7 mouse cellular contexts compared by ENCODE assay signal in the genomic region with DNA sequence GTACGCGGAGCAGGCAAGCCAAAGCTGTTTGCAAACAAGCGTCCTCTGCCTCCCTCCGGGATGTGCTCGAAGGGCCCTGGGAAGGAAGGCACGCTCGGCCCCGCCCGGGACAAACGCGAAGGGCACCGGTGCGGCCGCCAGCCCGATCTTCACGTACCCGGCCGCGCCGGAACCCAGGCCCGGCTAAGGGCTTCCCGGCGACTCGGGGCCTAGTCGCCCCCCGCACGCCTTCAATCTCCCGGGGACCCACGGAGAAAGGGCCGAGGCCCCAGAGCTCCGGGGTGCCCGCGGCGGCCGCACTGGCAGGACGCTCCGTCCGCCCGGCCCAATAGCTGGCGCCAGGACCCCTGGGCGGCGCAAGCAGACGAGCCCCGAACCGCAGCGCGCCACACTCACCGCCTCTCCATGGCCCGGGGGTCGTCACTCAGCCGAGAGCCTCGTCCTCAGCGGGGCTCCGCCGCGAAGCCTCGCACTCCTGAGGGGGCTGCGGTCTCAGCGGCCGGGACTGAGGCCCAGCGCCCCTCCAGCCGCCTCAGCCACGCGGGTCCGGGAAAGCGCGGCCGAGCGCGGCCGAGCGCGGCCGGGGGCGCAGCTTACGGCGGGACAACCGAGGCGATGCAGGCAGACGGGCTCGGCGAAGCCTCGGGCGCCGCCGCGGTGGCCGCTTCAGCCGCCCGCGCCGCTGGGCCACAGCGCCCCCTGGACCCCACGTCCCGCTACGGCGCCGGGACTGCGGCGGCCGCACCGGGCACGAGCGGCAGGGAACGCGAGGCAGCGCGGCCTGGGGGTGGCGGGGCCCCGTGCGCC. TPM values are rescaled to one million over a fixed set of nuclear protein-coding genes. Genes with fewer than 3 reads are reported as not detected.
DNase-seq lines count a peak whose midpoint lies in the region; ATAC-seq and TF ChIP-seq lines count a peak whose summit lies in the region.

A gene (minus strand): TSS at position 742 of the 807 bp plus-strand sequence.

- peak within 1 kb of the TSS; percentile 83 for H3K4me3 ChIP-seq in embryonic facial prominence, embryonic 10.5 days
- H3K4me3 ChIP-seq in heart, adult 2 months = peak within 1 kb of the TSS; percentile 95
- H3K4me3 ChIP-seq in kidney, adult 2 months (ENCODE audit: insufficient read depth, low read depth, low read length) = peak within 1 kb of the TSS; percentile 68
- peak within 1 kb of the TSS; percentile 80 for H3K4me3 ChIP-seq in limb, embryonic 14.5 days (replicated peaks; ENCODE audit: low read length)
- peak within 1 kb of the TSS; percentile 80 for H3K4me3 ChIP-seq in midbrain, embryonic 15.5 days

- no peaks in the 10 kb centered on the region for H3K36me3 ChIP-seq in embryonic facial prominence, embryonic 10.5 days (replicated peaks)
- H3K36me3 ChIP-seq in heart, adult 2 months (ENCODE audit: control insufficient read depth, insufficient read depth, low read length) = peaks cover 5% of the 10 kb centered on the region; the same call in 1 of the 2 replicates
- H3K36me3 ChIP-seq in kidney, adult 2 months (ENCODE audit: control insufficient read depth, insufficient read depth, low read length) = no peaks in the 10 kb centered on the region
- H3K36me3 ChIP-seq in limb, embryonic 14.5 days (ENCODE audit: control insufficient read depth, insufficient read depth, low read length) = no peaks in the 10 kb centered on the region
- no peaks in the 10 kb centered on the region for H3K36me3 ChIP-seq in midbrain, embryonic 15.5 days (replicated peaks)

- WGBS in embryonic facial prominence, embryonic 10.5 days = under 1% methylated on average over 111 of the region's 111 CpGs
- WGBS in heart, adult 2 months = under 1% methylated on average over 107 of the region's 111 CpGs
- WGBS in kidney, adult 2 months = under 1% methylated on average over 108 of the region's 111 CpGs
- WGBS in limb, embryonic 14.5 days = 0% methylated on average over 41 of the region's 111 CpGs
- 0% methylated on average over 93 of the region's 111 CpGs for WGBS in midbrain, embryonic 15.5 days

- H3K27ac ChIP-seq in embryonic facial prominence, embryonic 10.5 days (replicated peaks) = peak within 1 kb of the TSS; percentile 99
- peak within 1 kb of the TSS; percentile 96 for H3K27ac ChIP-seq in heart, adult 2 months
- H3K27ac ChIP-seq in kidney, adult 2 months (ENCODE audit: insufficient read depth, low read depth, low read length) = peak within 1 kb of the TSS; percentile 88
- H3K27ac ChIP-seq in limb, embryonic 14.5 days (replicated peaks; ENCODE audit: low read depth, low read length) = peak within 1 kb of the TSS; percentile 98
- peak within 1 kb of the TSS; percentile 96 for H3K27ac ChIP-seq in midbrain, embryonic 15.5 days

- H3K27me3 ChIP-seq in embryonic facial prominence, embryonic 10.5 days (replicated peaks; ENCODE audit: low read depth, poor library complexity, severe bottlenecking) = no peaks in the 10 kb centered on the region
- H3K27me3 ChIP-seq in heart, adult 2 months (ENCODE audit: control insufficient read depth, insufficient read depth, low read length) = no peaks in the 10 kb centered on the region
- no peaks in the 10 kb centered on the region for H3K27me3 ChIP-seq in kidney, adult 2 months (replicated peaks; ENCODE audit: control insufficient read depth, insufficient read depth, low read length)
- H3K27me3 ChIP-seq in limb, embryonic 14.5 days (ENCODE audit: control insufficient read depth, insufficient read depth, low read length) = no peaks in the 10 kb centered on the region
- no peaks in the 10 kb centered on the region for H3K27me3 ChIP-seq in midbrain, embryonic 15.5 days (replicated peaks)

- H3K79me2 ChIP-seq in heart, adult 2 months (replicated peaks; ENCODE audit: control insufficient read depth, insufficient read depth, low read length) = no peaks in the 10 kb centered on the region; the same call in 1 of the 2 replicates

- H3K9me3 ChIP-seq in embryonic facial prominence, embryonic 10.5 days = no peaks in the 10 kb centered on the region
- no peaks in the 10 kb centered on the region for H3K9me3 ChIP-seq in limb, embryonic 14.5 days (ENCODE audit: control insufficient read depth, low read length)
- no peaks in the 10 kb centered on the region for H3K9me3 ChIP-seq in midbrain, embryonic 15.5 days

- peak; percentile 90 for ATAC-seq in limb, embryonic 14.5 days (ENCODE audit: low FRiP score, low read depth)
- ATAC-seq in midbrain, embryonic 15.5 days (replicated peaks) = peak; percentile 93

- DNase-seq in adrenal gland, postnatal 25 days = peak; percentile 89
- peak; percentile 87 for DNase-seq in embryonic facial prominence, embryonic 10.5 days (ENCODE audit: low spot score)
- DNase-seq in heart, adult 2 months = peak; percentile 91 to 94
- DNase-seq in kidney, adult 2 months = peak; percentile 85
- DNase-seq in limb, embryonic 14.5 days (ENCODE audit: low spot score) = peak; percentile 64
- DNase-seq in spleen, adult 18-20 months = peak; percentile 50 to 77

- intact Hi-C loops in heart, adult 2 months (cut with DNase I) = loop anchor here (2.0 to 5.0 kb wide), 2 partner anchors 53 to 83 kb away; a partner anchor contains a TSS

- H3K4me2 ChIP-seq in limb, embryonic 14.5 days (replicated peaks; ENCODE audit: low read depth, low read length, severe bottlenecking) = peak within 1 kb of the TSS; percentile 54
- H3K4me2 ChIP-seq in midbrain, embryonic 15.5 days = peak within 1 kb of the TSS; percentile 58

- H3K4me1 ChIP-seq in embryonic facial prominence, embryonic 10.5 days = peaks cover 12% of the 10 kb centered on the region
- no peaks in the 10 kb centered on the region; the same call in none of the 2 replicates for H3K4me1 ChIP-seq in heart, adult 2 months (ENCODE audit: control insufficient read depth, insufficient read depth, low read length)
- peaks cover 7% of the 10 kb centered on the region; the same call in 1 of the 2 replicates for H3K4me1 ChIP-seq in kidney, adult 2 months (ENCODE audit: control insufficient read depth, insufficient read depth, low read length)
- 0 out of 2 replicates have a peak, but pooled peaks cover 3% of the 10 kb centered on the region for H3K4me1 ChIP-seq in limb, embryonic 14.5 days (ENCODE audit: control insufficient read depth, insufficient read depth, low read length)
- H3K4me1 ChIP-seq in midbrain, embryonic 15.5 days = peaks cover 5% of the 10 kb centered on the region

- no peak for TF ChIP-seq EP300 in heart, adult 2 months (IDR thresholded peaks at IDR 0.05; ENCODE audit: insufficient read depth, low read depth, low read length)

- peak within 1 kb of the TSS; percentile 91 for H3K9ac ChIP-seq in heart, adult 2 months (ENCODE audit: low read depth, low read length)
- H3K9ac ChIP-seq in limb, embryonic 14.5 days (ENCODE audit: low read depth, low read length, severe bottlenecking) = peak within 1 kb of the TSS; percentile 99
- H3K9ac ChIP-seq in midbrain, embryonic 15.5 days = peak within 1 kb of the TSS; percentile 94

- 0 out of 2 replicates have a peak, but pooled peaks have one; percentile 2 for TF ChIP-seq POLR2A in heart, adult 2 months (IDR thresholded peaks at IDR 0.05; ENCODE audit: insufficient read depth, low read depth, low read length)
- TF ChIP-seq POLR2A in kidney, adult 2 months (IDR thresholded peaks at IDR 0.05; ENCODE audit: low read depth, low read length) = no peak
- 0 out of 2 replicates have a peak, but pooled peaks have one; percentile 32 for TF ChIP-seq POLR2A in limb, embryonic 14.5 days (IDR thresholded peaks at IDR 0.05; ENCODE audit: borderline replicate concordance, extremely low read depth, insufficient read depth, insufficient read length)

- TF ChIP-seq CTCF in heart, adult 2 months (IDR thresholded peaks at IDR 0.05) = peak; percentile 70
- peak; percentile 56 for TF ChIP-seq CTCF in kidney, adult 2 months (conservative IDR thresholded peaks at IDR 0.05; ENCODE audit: insufficient read depth, insufficient read length, low read depth, low read length)

RNA-seq across cellular contexts. Expression of the gene that starts here (rescaled TPM):
- 31.5 and 31.6 TPM in 2 replicates for total RNA-seq in adrenal gland, postnatal 25 days (2021)
- 4.2 and 4.6 TPM in 2 replicates for polyA plus RNA-seq in embryonic facial prominence, embryonic 10.5 days (2016; fragmentation: Nextera tagmentation; extraction: Ambion mirVana)
- total RNA-seq in heart, adult 2 months (2021) = 10 to 100 TPM; 25.2 to 29.9 TPM
- 5.1 and 8.4 TPM in 2 replicates for polyA plus RNA-seq in heart, adult 2 months (2012; rRNA removed)
- 5.2 and 6.5 TPM in 2 replicates for polyA plus RNA-seq in kidney, adult 2 months (2012; rRNA removed)
- 8.2 and 9.6 TPM in 2 replicates for polyA plus RNA-seq in limb, embryonic 14.5 days (2012; rRNA removed)
- polyA plus RNA-seq in limb, embryonic 14.5 days (2014; fragmentation: Nextera tagmentation; extraction: Ambion mirVana) = 5.8 and 6.0 TPM in 2 replicates
- polyA plus RNA-seq in midbrain, embryonic 15.5 days (2015; fragmentation: Nextera tagmentation; extraction: Ambion mirVana) = 6.4 TPM in 2 replicates

Comparison
In these comparisons a context has a peak if more than half of its experiments do, and no peak if none do; other contexts are left out.
1. Peak in every context shown above with its lines: DNase-seq, ATAC-seq, H3K4me3 ChIP-seq and H3K27ac ChIP-seq.